Mouse (Mus musculus) cerebellum, adult 2 months (tissue): Measurements from ENCODE around the gene Klhdc9.

Experiments used
- CTCF ChIP-seq: fragments of 200-500 bp; IDR thresholded peaks from 2 replicates; pipeline ENCODE4 v1.5.1; 2011; ENCODE audit warnings: low read depth, mild to moderate bottlenecking, control low read depth, low read length, moderate library complexity, borderline replicate concordance; ENCODE audit not compliant: insufficient read depth
- POLR2A ChIP-seq: fragments of 200-500 bp; IDR thresholded peaks from 2 replicates; pipeline ENCODE4 v1.6.1; 2011; ENCODE audit warnings: low read length, control low read depth, borderline replicate concordance; ENCODE audit not compliant: insufficient read depth

DNA sequence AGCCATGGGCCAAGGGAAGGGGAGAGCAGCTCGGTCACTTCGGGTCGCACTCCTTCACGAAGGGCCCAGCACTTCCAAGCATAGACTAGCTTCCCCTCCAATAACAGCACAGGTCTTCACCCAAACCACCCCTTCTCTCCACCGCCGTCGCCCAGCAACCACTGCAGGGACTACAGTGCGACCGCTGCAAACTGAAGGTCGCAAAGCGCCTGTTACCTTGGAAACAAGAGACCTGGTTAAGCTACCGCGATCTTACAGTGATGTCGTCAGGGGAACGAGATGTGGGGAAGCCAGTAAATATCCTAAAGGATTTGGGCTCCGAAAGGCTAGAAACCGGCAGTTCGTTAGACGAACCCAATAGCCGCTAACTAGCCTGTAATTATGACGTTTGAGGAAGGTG, at the start of gene Klhdc9:
- TF ChIP-seq POLR2A (peak; percentile 78; the same call in 1 of the 2 replicates), CTCF (no peak)
